Mouse (Mus musculus): ENCODE data around the gene Cdc14b. TPM values are rescaled to one million over a fixed set of nuclear protein-coding genes. Genes with fewer than 3 reads are reported as not detected.

The Cdc14b gene
- 9.6 and 21.5 TPM in 2 replicates for polyA plus RNA-seq (2012; rRNA removed)

GRCm38 (mm10) chr13:64274879-64275753, at the start of gene Cdc14b:
TSS of gene Cdc14b (minus strand) at chr13:64275290.

GRCm38 (mm10) chr13:64312024-64312915, 37.2 kb upstream of the Cdc14b start, which contains the start of gene Aaed1:
TSS of gene Aaed1 (minus strand) at chr13:64312710.

GRCm38 (mm10) chr13:64161548-64161915, 113.6 kb downstream of the Cdc14b start, which contains the start of gene Habp4:
TSS of gene Habp4 (plus strand) at chr13:64161824.

GRCm38 (mm10) chr13:64153083-64153682, 121.9 kb downstream of the Cdc14b start, which contains the start of gene Zfp367:
TSS of gene Zfp367 (minus strand) at chr13:64153202.

Other genes with a start within 250 kb of the Cdc14b start
- gene Hsd17b3, start 186.1 kb downstream of the Cdc14b start, polyA plus RNA-seq (2012; rRNA removed) = 0.24 and 0.36 TPM in 2 replicates
- 1.8 and 4.2 TPM in 2 replicates for gene Slc35d2, start 145.9 kb downstream of the Cdc14b start, polyA plus RNA-seq (2012; rRNA removed)
- gene Zfp367, start 122.1 kb downstream of the Cdc14b start, polyA plus RNA-seq (2012; rRNA removed) = 19.5 and 34.7 TPM in 2 replicates
- 28.6 and 32.4 TPM in 2 replicates for gene Habp4, start 113.5 kb downstream of the Cdc14b start, polyA plus RNA-seq (2012; rRNA removed)
- gene Aaed1, start 37.4 kb upstream of the Cdc14b start, polyA plus RNA-seq (2012; rRNA removed) = 9.2 and 15.2 TPM in 2 replicates
- 121 and 122 TPM in 2 replicates for gene Ctsl, start 95.6 kb upstream of the Cdc14b start, polyA plus RNA-seq (2012; rRNA removed)
- gene Cdk20, start 157.0 kb upstream of the Cdc14b start, polyA plus RNA-seq (2012; rRNA removed) = 6.0 and 10.2 TPM in 2 replicates
- not detected in 2 replicates for gene Fam240b, start 222.5 kb upstream of the Cdc14b start, polyA plus RNA-seq (2012; rRNA removed)